Mouse (Mus musculus) forebrain, embryonic 13.5 days (tissue): Measurements from ENCODE around the gene Mamdc4. TPM values are rescaled to one million over a fixed set of nuclear protein-coding genes. Genes with fewer than 3 reads are reported as not detected.

Source experiments
- ATAC-seq: fragments of 200-750 bp; cut with Nextera tagmentation; 2 replicates; pipeline ENCODE4 v1.8.0; 2017
- H3K27ac ChIP-seq: fragments of 300-500 bp; sonication (generic); 2 replicates; pipeline ENCODE4 v1.5.1; 2015; ENCODE audit warnings: inconsistent platforms, mild to moderate bottlenecking, moderate library complexity
- H3K27me3 ChIP-seq: fragments of 300-500 bp; sonication (generic); 2 replicates; pipeline ENCODE4 v1.6.1; 2015; ENCODE audit warnings: mild to moderate bottlenecking, inconsistent platforms
- H3K36me3 ChIP-seq: fragments of 300-500 bp; sonication (generic); 2 replicates; pipeline ENCODE4 v1.6.1; 2015; ENCODE audit warnings: mild to moderate bottlenecking, inconsistent platforms; ENCODE audit not compliant: poor library complexity, severe bottlenecking
- H3K4me1 ChIP-seq: fragments of 300-500 bp; sonication (generic); 2 replicates; pipeline ENCODE4 v1.6.1; 2015; ENCODE audit warnings: inconsistent platforms
- H3K4me2 ChIP-seq: fragments of 300-500 bp; sonication (generic); 2 replicates; pipeline ENCODE4 v1.6.1; 2015; ENCODE audit warnings: inconsistent platforms, mild to moderate bottlenecking, moderate library complexity
- H3K4me3 ChIP-seq: fragments of 300-500 bp; sonication (generic); 2 replicates; pipeline ENCODE4 v1.5.1; 2015; ENCODE audit warnings: mild to moderate bottlenecking, inconsistent platforms
- H3K9ac ChIP-seq: fragments of 300-500 bp; sonication (generic); 2 replicates; pipeline ENCODE4 v1.6.1; 2015; ENCODE audit warnings: mild to moderate bottlenecking, inconsistent platforms
- H3K9me3 ChIP-seq: fragments of 300-500 bp; sonication (generic); replicated peaks from 2 replicates; pipeline ENCODE4 v1.6.1; 2016; ENCODE audit warnings: inconsistent platforms
- WGBS: fragments of 180-500 bp; shearing (Covaris S2); methylation state at CpG from one replicate; pipeline ENCODE4 v1.1.7; 2015; 5-methylcytosine and 5-hydroxymethylcytosine counted together
- polyA plus RNA-seq: library from polyadenylated mRNA; unstranded; fragments of >200 nt; fragmentation: Nextera tagmentation; extraction: Ambion mirVana; gene quantifications from 2 replicates; pipeline ENCODE4 v1.2.1, GENCODE M21; 2015

The Mamdc4 gene
- polyA plus RNA-seq, 1 experiment from 2014 or later = 4.2 TPM

- Histone ChIP-seq H3K27me3 (no peaks in the 10 kb centered on the region), H3K9ac (no peak overlapping the region), H3K27ac (no peak overlapping the region), H3K4me1 (no peaks in the 10 kb centered on the region), H3K4me3 (no peak overlapping the region), H3K4me2 (no peak overlapping the region), H3K9me3 (no peaks in the 10 kb centered on the region), H3K36me3 (peaks cover 95% of the 10 kb centered on the region)
- ATAC-seq = no peak
- 93% methylated on average over 5 of the region's 5 CpGs for WGBS
Observed at GRCm38 (mm10) chr2:25596765-25597510, 22.3 kb upstream of the Mamdc4 start.

- WGBS = 79% methylated on average over 2 of the region's 2 CpGs
- H3K27ac ChIP-seq = no peak overlapping the region
Observed at GRCm38 (mm10) chr2:25591863-25592262, 17.2 kb upstream of the Mamdc4 start.

DNA sequence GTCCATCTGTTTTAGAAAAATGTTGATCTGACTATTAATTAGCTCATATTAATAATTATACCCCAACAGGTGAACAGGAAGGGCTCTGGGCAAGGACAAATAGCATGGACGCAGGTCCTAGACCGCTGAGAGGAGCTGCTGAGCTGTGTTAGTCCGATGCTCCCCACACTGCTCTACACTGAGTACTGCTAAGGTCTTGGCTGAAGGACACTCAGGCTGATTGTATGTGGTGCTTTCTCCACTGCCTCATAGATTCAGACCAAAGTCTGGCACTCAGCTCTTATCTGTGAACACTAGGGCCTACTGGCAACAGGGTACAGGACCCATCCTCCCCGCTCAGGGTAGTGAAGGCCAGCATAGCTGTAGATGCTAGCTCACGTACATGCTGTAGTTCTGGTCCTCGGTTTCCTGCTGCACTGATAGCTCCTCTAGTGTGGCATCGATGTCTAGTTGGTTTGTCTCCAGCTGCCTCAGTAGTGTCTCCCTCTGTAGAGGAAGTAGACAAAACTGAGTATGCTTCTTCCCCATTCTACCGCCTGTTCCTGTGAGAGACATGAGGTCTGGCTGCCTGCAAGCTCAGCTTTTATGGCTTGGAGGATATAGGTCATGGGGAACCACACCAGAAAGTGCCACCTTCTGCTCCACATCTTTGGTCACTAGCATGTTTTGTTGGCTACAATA is 13.7 kb upstream of the Mamdc4 start:
- WGBS = 94% methylated on average over 8 of the region's 8 CpGs
- Histone ChIP-seq H3K4me2 (no peak overlapping the region), H3K4me3 (no peak overlapping the region), H3K9ac (no peak overlapping the region), H3K4me1 (no peaks in the 10 kb centered on the region), H3K9me3 (no peaks in the 10 kb centered on the region), H3K27me3 (no peaks in the 10 kb centered on the region), H3K27ac (no peak overlapping the region), H3K36me3 (peaks cover 96% of the 10 kb centered on the region)
- ATAC-seq = no peak

More at GRCm38 (mm10) chr2:25591863-25592262, 17.2 kb upstream of the Mamdc4 start:
- Histone ChIP-seq H3K4me2 (no peak overlapping the region), H3K36me3 (peaks cover 92% of the 10 kb centered on the region), H3K9ac (no peak overlapping the region), H3K4me3 (no peak overlapping the region), H3K4me1 (no peaks in the 10 kb centered on the region), H3K27me3 (no peaks in the 10 kb centered on the region), H3K9me3 (no peaks in the 10 kb centered on the region)
- no peak for ATAC-seq

DNA sequence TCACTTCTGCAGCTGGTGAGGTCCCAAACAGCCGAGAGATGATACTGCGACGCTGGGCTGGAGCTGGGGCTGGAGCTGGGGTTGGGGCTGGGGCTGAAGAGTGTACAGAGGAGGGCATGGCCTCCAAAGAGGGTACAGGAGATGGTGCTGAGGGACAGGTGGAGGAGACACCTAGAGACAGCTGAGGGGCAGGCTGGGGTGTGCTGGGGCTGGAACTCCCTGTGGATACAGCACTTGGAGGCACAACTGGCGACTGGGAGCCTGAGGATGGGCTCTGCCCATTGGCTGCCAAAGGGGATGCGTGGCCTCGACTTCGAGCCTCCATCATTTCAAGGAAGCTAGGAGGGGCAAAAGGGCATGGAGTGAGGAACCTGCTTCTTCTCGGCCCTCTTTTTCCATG is 12.6 kb upstream of the Mamdc4 start:
- Histone ChIP-seq H3K9ac (no peak overlapping the region), H3K4me2 (no peak overlapping the region), H3K9me3 (no peaks in the 10 kb centered on the region), H3K27ac (no peak overlapping the region), H3K36me3 (peaks cover 88% of the 10 kb centered on the region), H3K27me3 (no peaks in the 10 kb centered on the region), H3K4me3 (no peak overlapping the region), H3K4me1 (peaks cover 6% of the 10 kb centered on the region)
- 90% methylated on average over 8 of the region's 8 CpGs for WGBS
- ATAC-seq = no peak

- H3K9me3 ChIP-seq = no peaks in the 10 kb centered on the region
- no peak overlapping the region for H3K4me2 ChIP-seq
- peaks cover 8% of the 10 kb centered on the region for H3K27me3 ChIP-seq
- H3K4me3 ChIP-seq = no peak overlapping the region
- H3K27ac ChIP-seq = no peak overlapping the region
- H3K9ac ChIP-seq = no peak overlapping the region
- peaks cover 21% of the 10 kb centered on the region for H3K4me1 ChIP-seq
- WGBS = 87% methylated on average over 3 of the region's 3 CpGs
- peaks cover 71% of the 10 kb centered on the region for H3K36me3 ChIP-seq
- ATAC-seq = no peak
Observed at GRCm38 (mm10) chr2:25585601-25586000, 11.0 kb upstream of the Mamdc4 start.

DNA sequence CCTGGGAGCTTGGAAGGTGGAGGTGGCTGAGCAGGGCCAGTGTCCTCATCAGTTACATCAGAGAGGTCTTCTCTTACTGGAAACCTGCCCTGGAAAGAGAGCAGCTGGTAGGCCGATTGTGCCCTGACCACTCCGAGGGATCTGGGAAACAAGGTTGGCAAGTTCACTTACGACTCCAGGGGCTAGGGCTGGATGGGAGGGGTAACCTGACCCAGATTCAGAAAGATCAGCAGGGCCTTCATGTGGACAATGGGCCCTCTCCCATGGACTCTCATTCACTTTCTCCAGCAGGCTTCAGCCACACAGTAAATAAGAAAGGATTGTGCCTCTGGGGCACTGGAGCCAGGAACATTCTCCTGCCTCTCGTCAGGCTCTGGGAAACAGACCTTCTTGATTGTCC is 10.2 kb upstream of the Mamdc4 start:
- Histone ChIP-seq H3K4me1 (peaks cover 23% of the 10 kb centered on the region), H3K27me3 (peaks cover 15% of the 10 kb centered on the region), H3K9ac (no peak overlapping the region), H3K27ac (no peak overlapping the region), H3K36me3 (peaks cover 64% of the 10 kb centered on the region), H3K4me2 (no peak overlapping the region), H3K4me3 (no peak overlapping the region), H3K9me3 (no peaks in the 10 kb centered on the region)
- ATAC-seq = no peak
- 91% methylated on average over 4 of the region's 4 CpGs for WGBS

- Histone ChIP-seq H3K4me2 (no peak overlapping the region), H3K36me3 (peaks cover 57% of the 10 kb centered on the region), H3K4me3 (no peak overlapping the region), H3K9ac (no peak overlapping the region), H3K27me3 (peaks cover 22% of the 10 kb centered on the region), H3K27ac (no peak overlapping the region), H3K4me1 (peaks cover 28% of the 10 kb centered on the region), H3K9me3 (no peaks in the 10 kb centered on the region)
- ATAC-seq = no peak
- WGBS = 91% methylated on average over 3 of the region's 3 CpGs
Observed at GRCm38 (mm10) chr2:25584152-25584551, 9.5 kb upstream of the Mamdc4 start.

DNA sequence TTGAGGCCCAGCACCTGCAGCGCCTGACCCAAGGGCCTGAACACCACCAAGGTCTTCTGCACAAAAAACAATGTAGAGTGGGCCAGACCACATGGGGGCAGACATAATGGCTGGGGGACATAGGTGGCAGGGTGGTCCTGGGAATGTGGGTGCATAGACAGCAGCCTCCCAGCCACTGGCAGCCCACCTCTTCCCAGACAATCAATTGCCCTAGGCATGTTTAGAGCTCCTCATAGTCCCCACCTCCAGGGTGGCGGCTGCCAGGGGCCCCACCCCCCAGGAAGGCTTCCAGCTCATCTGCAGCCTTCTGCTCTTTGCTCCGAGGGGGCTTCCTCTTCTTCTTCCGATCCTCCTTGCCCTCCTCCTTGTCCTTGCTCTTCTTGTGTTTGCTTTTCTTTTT is 8.9 kb upstream of the Mamdc4 start:
- peaks cover 53% of the 10 kb centered on the region for H3K36me3 ChIP-seq
- H3K9ac ChIP-seq = no peak overlapping the region
- H3K9me3 ChIP-seq = no peaks in the 10 kb centered on the region
- 76% methylated on average over 4 of the region's 4 CpGs for WGBS
- H3K27ac ChIP-seq = no peak overlapping the region
- H3K27me3 ChIP-seq = peaks cover 28% of the 10 kb centered on the region
- no peak for ATAC-seq
- peaks cover 34% of the 10 kb centered on the region for H3K4me1 ChIP-seq
- no peak overlapping the region for H3K4me2 ChIP-seq
- H3K4me3 ChIP-seq = no peak overlapping the region

- no peak overlapping the region for H3K27ac ChIP-seq
Observed at GRCm38 (mm10) chr2:25583120-25583481, 8.5 kb upstream of the Mamdc4 start.

GRCm38 (mm10) chr2:25582466-25583119 is 7.9 kb upstream of the Mamdc4 start:
- Histone ChIP-seq H3K4me1 (peaks cover 44% of the 10 kb centered on the region), H3K4me3 (no peak overlapping the region), H3K36me3 (peaks cover 44% of the 10 kb centered on the region), H3K27me3 (peaks cover 38% of the 10 kb centered on the region), H3K9ac (no peak overlapping the region), H3K9me3 (no peaks in the 10 kb centered on the region), H3K27ac (no peak overlapping the region), H3K4me2 (no peak overlapping the region)
- ATAC-seq = 0 out of 2 replicates have a peak, but pooled peaks have one; percentile 6
- WGBS = 54% methylated on average over 12 of the region's 12 CpGs

More at GRCm38 (mm10) chr2:25583120-25583481, 8.5 kb upstream of the Mamdc4 start:
- H3K36me3 ChIP-seq = peaks cover 49% of the 10 kb centered on the region
- WGBS = 84% methylated on average over 6 of the region's 6 CpGs
- no peak overlapping the region for H3K4me2 ChIP-seq
- no peak overlapping the region for H3K4me3 ChIP-seq
- H3K4me1 ChIP-seq = peaks cover 38% of the 10 kb centered on the region
- peaks cover 33% of the 10 kb centered on the region for H3K27me3 ChIP-seq
- H3K9ac ChIP-seq = no peak overlapping the region
- no peaks in the 10 kb centered on the region for H3K9me3 ChIP-seq
- no peak for ATAC-seq

DNA sequence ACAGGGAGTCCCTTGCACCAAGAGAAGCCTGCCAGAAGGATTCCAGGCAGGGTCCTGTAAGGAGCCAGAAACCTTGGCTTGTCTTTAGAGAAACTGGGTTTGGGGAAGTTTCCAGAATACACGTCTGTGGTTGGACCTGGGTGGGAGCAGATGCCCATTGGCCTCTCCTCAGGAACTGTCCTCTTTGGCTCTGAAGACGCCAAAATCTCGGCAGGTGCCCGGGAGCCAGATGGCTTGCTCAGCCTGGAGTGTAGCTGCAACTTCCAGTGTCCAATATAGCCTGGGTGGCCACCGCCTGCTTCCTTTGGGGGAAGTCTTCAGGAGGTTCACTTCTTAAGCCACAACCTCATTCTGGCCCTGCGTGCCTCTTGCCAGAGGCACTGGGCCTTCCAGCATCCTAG is 7.3 kb upstream of the Mamdc4 start:
- Histone ChIP-seq H3K36me3 (peaks cover 37% of the 10 kb centered on the region), H3K27ac (no peak overlapping the region), H3K9ac (no peak overlapping the region), H3K4me1 (peaks cover 50% of the 10 kb centered on the region), H3K9me3 (no peaks in the 10 kb centered on the region), H3K4me3 (no peak overlapping the region; the same call in 1 of the 2 replicates), H3K4me2 (peak overlapping the region; percentile 69), H3K27me3 (peaks cover 45% of the 10 kb centered on the region)
- 35% methylated on average over 6 of the region's 6 CpGs for WGBS
- ATAC-seq = 0 out of 2 replicates have a peak, but pooled peaks have one; percentile 1

- ATAC-seq = peak; percentile 75
- H3K36me3 ChIP-seq = peaks cover 32% of the 10 kb centered on the region
- H3K4me1 ChIP-seq = peaks cover 52% of the 10 kb centered on the region
- H3K27ac ChIP-seq = no peak within 1 kb of the TSS
- WGBS = 6% methylated on average over 19 of the region's 19 CpGs
- peak within 1 kb of the TSS; percentile 59 for H3K9ac ChIP-seq
- H3K4me2 ChIP-seq = peak within 1 kb of the TSS; percentile 69
- peak within 1 kb of the TSS; percentile 42 for H3K4me3 ChIP-seq
- H3K27me3 ChIP-seq = peaks cover 50% of the 10 kb centered on the region
- H3K9me3 ChIP-seq = no peaks in the 10 kb centered on the region
Observed at GRCm38 (mm10) chr2:25581294-25581864, 6.7 kb upstream of the Mamdc4 start, which contains the start of gene Ajm1. Gene Ajm1, minus strand, starts transcription at chr2:25581757.
